Mouse (Mus musculus) gastrocnemius, postnatal 4 days (tissue): ENCODE results near the gene Extl1. TPM values are rescaled to one million over a fixed set of nuclear protein-coding genes. Genes with fewer than 3 reads are reported as not detected.

Source experiments
- DNase-seq, 2 experiments: peaks; one replicate each; pipeline ENCODE4 v3.0.0; 2021 to 2022; ENCODE audit warnings: low spot score in 2 of 2, mixed read lengths in 2 of 2
- total RNA-seq, 2 experiments: library from RNA; stranded (reverse); gene quantifications; 2 replicates each; pipeline ENCODE4 v1.2.3; 2021

The Extl1 gene
- total RNA-seq, 2 experiments from 2014 or later, result 7.5 to 10.2 TPM

DNA sequence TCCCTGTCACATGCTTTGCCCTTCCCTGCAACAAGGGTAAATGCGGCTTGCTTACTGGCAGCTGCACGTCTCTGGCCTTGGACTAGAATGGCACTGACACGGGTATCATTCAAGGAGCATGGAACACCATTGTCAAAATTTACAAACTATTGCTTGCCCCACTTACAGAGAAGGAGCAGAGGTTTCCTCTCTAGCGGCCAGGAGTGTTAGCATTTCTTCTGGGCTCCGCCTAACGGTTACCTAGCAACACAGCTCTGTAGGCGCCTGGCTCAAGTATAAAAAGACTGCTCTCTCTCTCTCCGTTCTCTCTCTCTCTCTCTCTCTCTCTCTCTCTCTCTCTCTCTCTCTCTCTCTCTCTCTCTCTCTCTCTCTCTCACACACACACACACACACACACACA, 8.9 kb upstream of the Extl1 start:
- DNase-seq, result no peak

DNA sequence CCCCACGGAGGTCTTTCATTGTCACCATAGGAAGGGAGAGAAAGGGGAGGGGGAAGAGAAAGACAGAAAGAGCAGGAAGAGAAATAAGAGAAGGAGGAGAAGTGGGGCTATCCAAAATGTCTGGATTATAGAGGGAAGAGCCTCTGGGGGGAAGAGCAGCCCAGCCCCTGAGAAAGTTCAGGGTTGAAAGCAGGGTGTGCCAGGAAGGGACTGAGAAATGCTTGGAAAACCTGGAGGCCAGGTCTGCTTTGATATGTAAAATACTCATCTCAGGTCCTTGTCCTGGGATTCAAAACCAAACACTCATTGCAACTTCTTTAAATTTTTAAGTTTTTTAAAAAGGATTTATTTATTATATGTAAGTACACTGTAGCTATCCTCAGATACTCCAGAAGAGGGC, 8.0 kb upstream of the Extl1 start:
- no peak for DNase-seq

- peak; percentile 37 to 53 for DNase-seq
These were observed 4.7 kb upstream of the Extl1 start for GRCm38 (mm10) chr4:134388397-134388796.

DNA sequence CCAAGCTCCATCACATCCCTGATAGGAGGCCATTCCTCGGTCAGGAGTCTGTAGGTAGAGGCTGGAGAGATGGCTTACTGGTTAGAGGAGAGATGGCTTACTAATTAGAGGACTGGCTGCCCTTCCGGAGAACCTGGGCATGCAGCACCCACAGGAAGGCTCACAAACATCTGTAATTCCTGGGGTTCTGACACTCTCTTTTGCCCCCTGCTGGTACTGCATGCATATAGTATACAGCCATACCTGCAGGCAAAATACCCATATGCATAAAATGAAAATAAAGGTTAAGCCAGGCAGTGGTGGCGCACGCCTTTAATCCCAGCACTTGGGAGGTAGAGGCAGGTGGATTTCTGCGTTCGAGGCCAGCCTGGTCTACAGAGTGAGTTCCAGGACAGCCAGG, 3.6 kb upstream of the Extl1 start:
- no peak for DNase-seq

DNA sequence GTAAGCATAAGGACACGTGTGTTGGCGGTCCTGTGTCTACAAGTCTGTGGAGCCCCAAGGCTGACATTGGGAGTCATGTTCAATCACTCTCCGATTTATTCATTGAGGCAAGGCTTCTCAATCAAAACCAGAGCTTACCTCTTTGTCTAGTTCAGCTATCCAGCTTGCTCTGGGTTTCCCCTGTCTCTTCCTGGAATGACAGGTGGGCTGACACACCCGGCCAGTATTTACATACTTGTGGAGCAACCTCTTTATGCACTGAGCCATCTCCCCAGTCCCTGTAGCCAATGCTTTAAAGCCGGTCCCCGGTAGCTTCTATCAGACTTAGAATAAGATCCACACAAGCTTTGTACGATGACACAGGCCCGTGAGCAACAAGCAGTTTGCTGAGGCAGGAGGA, 4.1 kb downstream of the Extl1 start:
- no peak for DNase-seq

DNA sequence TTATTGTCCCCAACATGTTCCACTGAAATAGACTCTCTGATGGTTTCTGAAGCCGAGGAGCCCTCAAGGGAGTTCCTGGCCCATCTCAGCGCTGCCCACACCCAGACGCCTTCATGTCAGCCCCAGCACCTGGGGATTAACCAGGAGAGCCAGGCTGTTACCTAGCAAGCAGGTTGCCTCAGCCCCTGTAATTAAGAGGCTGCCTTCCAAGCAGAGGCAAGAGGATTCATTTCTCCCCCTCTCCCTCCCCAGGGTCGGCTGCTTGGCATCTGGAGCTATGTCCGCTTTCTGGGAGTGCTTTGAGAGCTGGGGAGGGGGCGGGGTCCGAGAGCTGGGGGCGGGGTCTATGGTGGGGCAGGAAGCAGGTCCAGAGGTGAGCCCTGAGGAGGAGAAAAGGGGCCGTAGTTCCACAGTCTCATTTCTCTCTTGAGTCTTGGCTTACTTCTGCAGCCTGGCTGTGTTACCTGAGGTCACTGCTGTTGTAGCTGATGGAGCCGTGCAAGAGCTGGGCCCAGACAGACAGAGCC, 5.5 kb downstream of the Extl1 start:
- no peak for DNase-seq

- DNase-seq, result no peak
These were observed 9.3 kb downstream of the Extl1 start for GRCm38 (mm10) chr4:134374306-134374705.

GRCm38 (mm10) chr4:134373295-134373694, 10.4 kb downstream of the Extl1 start:
- no peak for DNase-seq

DNA sequence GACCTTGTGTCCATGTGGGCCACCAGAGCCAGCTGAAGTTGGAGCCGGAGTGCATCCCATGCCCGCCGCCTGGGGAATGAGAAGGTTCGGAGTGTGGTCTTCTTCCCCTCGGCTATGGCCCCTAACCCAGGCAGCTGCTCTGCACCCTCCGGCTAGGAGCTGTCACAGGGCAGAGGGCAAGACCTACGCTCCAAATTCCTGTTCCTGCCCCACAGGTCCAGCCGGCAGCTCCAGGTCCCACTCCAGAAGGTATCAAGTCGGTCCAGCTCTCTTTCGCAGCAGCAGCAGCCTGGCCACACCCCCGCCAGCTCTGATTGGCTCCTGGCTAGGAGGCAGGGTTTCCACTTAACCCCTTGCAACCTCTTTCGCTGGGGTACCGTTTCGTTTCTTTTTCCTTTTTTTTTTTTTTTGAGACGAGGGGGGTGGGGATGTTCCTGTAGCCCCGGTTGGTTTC, 11.3 kb downstream of the Extl1 start:
- DNase-seq, result peak; percentile 48 to 72

GRCm38 (mm10) chr4:134371316-134371855, 12.3 kb downstream of the Extl1 start:
- no peak for DNase-seq

- no peak for DNase-seq
These were observed 12.9 kb downstream of the Extl1 start for GRCm38 (mm10) chr4:134370649-134371221.

- DNase-seq, result no peak
These were observed 18.4 kb downstream of the Extl1 start for GRCm38 (mm10) chr4:134365280-134365679.

DNA sequence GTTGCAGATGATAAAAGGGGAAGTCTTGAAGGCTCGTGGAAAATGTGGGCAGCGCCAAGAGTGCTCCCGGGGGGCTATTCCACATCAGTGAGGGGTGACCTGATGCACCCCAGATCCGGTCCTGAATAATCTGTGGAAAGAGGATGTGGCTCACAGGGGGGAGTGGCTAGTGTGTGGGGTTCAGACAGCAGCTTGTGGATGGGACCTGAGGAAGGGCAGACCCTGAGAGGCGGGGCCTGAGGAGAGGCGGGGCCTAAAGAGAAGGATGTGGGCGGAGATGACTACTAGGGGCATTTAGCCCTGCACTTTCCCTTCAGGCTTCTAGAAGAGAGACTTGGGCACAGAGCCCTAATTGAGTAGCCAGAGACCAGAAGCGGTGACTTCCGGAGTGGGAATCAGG, 21.1 kb downstream of the Extl1 start:
- DNase-seq, result no peak

DNA sequence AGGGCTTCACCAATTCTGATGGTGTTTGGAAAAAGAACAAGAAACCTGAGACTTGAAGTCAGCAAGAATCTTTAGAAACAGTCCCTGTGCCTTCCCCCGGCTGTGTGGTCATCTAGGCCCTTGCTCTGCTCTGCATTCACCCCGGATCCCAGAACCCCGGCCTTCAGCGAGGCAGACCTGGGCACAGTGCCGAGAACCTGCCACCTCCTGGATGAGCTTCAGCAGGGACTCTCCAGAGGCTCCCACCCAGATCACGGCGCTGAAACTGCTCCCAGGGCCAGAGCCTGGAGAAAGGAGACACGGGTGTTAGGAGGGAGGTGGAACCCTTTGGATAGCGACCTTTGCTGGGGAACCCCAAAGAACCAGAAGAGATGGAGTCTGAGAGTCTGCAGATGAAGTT, 21.5 kb downstream of the Extl1 start:
- DNase-seq, result no peak

GRCm38 (mm10) chr4:134361215-134361614, 22.4 kb downstream of the Extl1 start:
- DNase-seq, result no peak

DNA sequence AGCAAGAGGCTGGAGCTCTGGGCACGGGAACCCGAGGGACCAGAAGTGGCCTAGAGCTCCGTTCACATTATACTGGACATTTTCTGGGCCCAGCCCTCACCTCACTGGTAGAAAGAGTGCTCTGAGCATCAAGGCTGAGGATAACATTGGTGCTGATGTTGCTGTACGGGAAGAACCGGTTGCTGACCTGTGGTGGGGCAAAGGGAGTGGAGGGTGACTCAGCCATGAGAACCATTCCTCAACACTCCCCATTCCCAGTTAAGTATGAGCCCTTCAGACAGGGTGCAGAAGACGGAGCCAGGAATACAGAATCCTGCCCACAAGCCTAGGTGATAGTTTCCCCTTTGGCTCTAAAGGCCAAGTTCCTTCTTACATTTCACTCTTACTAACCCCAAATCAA, 24.0 kb downstream of the Extl1 start:
- DNase-seq, result no peak

DNA sequence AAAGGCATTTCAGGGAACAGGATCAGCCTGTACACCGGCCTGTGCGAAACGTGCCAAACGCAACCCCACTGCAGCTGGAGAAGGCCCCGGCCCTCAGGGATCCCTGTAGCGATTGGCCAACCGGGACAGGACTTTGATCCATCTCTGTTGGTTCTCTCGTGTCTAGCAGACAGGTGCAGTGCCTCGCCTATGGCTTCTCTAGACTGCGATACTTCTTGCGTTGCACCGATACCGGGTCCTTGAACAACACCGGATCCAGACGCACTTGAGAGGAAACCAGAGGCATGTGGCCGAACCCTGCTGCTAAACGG, 26.2 kb downstream of the Extl1 start:
- no peak for DNase-seq

DNA sequence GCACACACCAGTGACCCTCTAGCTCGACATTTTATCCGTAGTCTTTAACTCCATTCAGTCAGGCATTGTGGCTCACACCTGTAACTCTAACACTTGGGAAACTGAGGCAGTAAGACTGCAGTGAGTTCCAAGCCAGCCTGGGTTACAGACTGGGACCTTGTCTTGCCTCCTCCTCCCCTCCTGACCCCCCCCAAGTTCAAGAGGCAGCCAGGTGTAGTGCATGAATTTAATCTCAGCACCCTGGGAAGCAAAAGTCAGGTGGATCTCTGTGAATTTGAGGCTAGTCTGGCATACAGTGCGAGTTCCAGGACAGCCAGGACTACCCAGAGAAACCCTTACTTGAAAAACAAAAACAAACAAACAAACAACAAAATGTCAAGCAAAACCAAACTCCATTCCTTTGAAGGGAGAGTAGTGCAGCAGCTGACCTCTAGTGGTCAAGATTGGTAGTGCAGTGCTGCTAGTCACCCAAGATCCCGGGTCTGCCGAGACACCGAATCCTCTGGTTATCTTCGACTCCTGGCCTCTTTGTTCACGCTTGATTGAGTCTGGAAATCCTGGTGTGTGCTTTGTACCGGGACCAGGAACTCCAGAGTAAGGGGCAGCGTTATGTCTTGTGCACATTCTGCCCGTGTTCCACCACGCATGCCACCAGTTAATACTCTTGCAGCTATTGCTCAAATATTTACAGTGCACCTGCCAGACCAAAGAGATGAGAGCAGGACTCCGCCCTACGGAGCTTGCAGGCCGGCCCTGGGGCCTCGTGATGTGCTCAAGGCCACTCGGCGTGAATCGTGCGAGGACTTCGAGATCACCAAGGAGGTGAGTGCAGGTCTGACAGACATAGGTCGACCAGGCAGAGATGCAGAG, 26.8 kb downstream of the Extl1 start:
- DNase-seq, result peak; percentile 49 to 68

DNA sequence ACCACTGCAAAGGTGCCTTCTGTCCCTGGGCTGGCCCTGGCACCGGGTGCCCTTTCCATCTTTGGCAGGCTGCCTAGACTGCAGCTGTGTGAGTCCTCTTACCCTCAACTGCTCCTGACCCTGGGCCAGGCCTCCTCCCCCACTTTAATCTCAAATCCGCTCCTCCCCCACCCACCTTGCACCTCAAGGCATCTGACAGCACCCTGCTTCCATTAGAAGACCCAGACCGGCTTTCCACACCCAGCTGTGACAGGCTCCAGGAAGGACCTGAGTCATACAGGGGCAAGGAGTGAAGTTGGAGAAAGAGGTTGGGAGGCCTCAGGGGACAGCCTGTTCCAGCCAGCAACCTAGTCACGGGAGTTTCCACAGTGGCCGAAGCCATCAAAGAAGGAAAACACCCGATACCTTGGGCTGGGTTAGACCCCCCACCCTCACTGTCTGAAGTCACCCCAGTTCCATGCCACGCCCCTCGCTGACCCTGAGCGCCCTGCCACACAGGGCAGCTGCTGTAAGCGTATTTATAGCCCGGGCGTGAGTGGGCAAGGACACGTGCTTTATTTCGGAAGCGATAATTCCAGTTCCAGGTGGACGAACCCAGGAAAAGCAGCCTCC, 27.7 kb downstream of the Extl1 start:
- peak; percentile 27 to 58 for DNase-seq

DNA sequence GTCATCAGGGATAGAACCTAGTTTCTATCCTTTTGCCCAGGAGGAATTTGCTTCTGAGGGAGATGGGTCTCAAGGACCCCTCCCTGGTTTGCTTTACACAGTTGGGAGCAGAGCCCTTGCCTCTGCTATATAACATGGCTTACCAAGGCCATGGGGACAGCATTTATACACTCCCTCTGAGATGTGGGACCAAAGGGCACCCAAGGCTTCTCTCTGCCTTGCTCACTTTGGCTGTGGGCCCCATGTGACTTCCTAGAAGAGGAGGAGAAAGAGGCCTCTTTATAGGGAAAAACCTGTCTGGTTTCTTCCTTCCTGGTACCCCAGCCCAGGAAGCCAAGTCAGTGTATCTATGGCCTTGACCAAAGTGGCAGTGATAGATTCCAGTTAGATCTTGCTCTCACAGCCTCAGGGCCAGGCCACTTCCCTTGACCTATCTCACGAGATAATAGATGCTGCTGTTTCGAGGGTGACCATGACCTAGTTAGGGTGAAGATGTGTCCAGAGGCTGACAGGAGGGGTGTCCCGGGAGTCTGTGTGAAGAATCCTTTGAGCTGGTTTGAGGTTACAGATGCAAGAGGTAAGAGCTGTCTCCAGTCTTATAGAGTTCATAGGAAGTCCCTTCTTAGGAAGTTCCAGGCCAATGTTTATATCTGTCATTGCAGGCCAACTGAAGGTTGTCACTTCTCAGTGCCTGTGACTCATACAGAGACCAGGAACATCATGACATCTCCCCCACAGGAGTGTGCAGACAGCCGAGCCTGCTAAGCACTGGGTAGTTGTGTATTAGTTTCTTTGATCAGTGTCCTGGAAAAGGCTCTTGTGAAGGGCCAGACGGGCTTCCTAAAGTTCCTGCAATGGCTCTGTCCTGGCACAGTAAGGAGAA, 29.9 kb downstream of the Extl1 start:
- DNase-seq, result no peak

GRCm38 (mm10) chr4:134352929-134353328, 30.7 kb downstream of the Extl1 start:
- DNase-seq, result no peak
